Mouse (Mus musculus) lung, postnatal 0 days (tissue): ENCODE measurements around the gene Mnt.

Source experiments
- CTCF ChIP-seq: IDR thresholded peaks from 2 replicates; pipeline ENCODE4 v1.5.1; 2016; ENCODE audit warnings: antibody characterized with exemption, mild to moderate bottlenecking
- EP300 ChIP-seq: IDR thresholded peaks from 2 replicates; pipeline ENCODE4 v1.6.1; 2016; ENCODE audit warnings: antibody characterized with exemption, mild to moderate bottlenecking, control low read depth

GRCm38 (mm10) chr11:74838441-74838840 lies 7.7 kb downstream of the Mnt start:
- TF ChIP-seq CTCF (no peak), EP300 (no peak; the same call in 1 of the 2 replicates)
